Mouse (Mus musculus) neural tube, embryonic 15.5 days (tissue): ENCODE measurements around the gene Pglyrp1. TPM values are rescaled to one million over a fixed set of nuclear protein-coding genes. Genes with fewer than 3 reads are reported as not detected.

Experiments
- ATAC-seq: fragments of 200-750 bp; cut with Nextera tagmentation; 2 replicates; pipeline ENCODE4 v1.8.0; 2017; ENCODE audit warnings: mild to moderate bottlenecking, moderate TSS enrichment, moderate library complexity; ENCODE audit not compliant: low FRiP score
- H3K27ac ChIP-seq: fragments of 300-500 bp; sonication (generic); replicated peaks from 2 replicates; pipeline ENCODE4 v1.5.1; 2015; ENCODE audit warnings: mild to moderate bottlenecking, inconsistent platforms
- H3K27me3 ChIP-seq: fragments of 300-500 bp; sonication (generic); replicated peaks from 2 replicates; pipeline ENCODE4 v1.6.1; 2015; ENCODE audit warnings: inconsistent platforms
- H3K36me3 ChIP-seq: fragments of 300-500 bp; sonication (generic); 2 replicates; pipeline ENCODE4 v1.6.1; 2015; ENCODE audit warnings: inconsistent platforms
- H3K4me1 ChIP-seq: fragments of 300-500 bp; sonication (generic); 2 replicates; pipeline ENCODE4 v1.6.1; 2015; ENCODE audit warnings: inconsistent platforms
- H3K4me2 ChIP-seq: fragments of 300-500 bp; sonication (generic); 2 replicates; pipeline ENCODE4 v1.6.1; 2015; ENCODE audit warnings: inconsistent platforms, mild to moderate bottlenecking, moderate library complexity
- H3K4me3 ChIP-seq: fragments of 300-500 bp; sonication (generic); replicated peaks from 2 replicates; pipeline ENCODE4 v1.5.1; 2015; ENCODE audit warnings: mild to moderate bottlenecking, inconsistent platforms
- H3K9ac ChIP-seq: fragments of 300-500 bp; sonication (generic); replicated peaks from 2 replicates; pipeline ENCODE4 v1.6.1; 2015; ENCODE audit warnings: mild to moderate bottlenecking, inconsistent platforms
- H3K9me3 ChIP-seq: fragments of 300-500 bp; sonication (generic); replicated peaks from 2 replicates; pipeline ENCODE4 v1.6.1; 2016; ENCODE audit warnings: inconsistent platforms
- WGBS: fragments of 180-500 bp; shearing (Covaris S2); methylation state at CpG from one replicate; pipeline ENCODE4 v1.1.7; 2015; ENCODE audit warnings: mixed read lengths; 5-methylcytosine and 5-hydroxymethylcytosine counted together
- polyA plus RNA-seq: library from polyadenylated mRNA; unstranded; fragments of >200 nt; fragmentation: Nextera tagmentation; extraction: Ambion mirVana; gene quantifications from 2 replicates; pipeline ENCODE4 v1.2.1, GENCODE M21; 2015

The Pglyrp1 gene
- polyA plus RNA-seq, 1 experiment from 2014 or later, result 19.2 TPM

DNA sequence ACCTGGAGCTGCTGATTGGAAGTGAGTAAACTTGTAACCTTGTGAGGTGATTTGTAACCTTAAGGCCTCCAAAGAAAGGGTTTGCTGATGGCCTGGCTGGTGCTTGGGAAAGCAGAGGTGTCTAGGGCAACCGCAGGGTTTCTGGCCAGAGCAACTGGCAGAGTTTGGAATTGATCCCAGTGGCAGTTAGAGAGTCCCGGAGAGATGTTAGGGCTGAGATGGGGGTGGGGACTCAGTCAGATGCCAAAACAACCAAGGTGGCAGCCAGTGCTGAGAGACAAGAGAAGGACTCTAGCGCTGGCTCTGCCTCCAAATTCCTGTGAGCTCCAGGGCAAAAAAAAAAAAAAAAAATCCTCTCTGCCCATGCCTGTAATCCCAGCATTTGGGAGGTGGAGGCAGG lies 46.8 kb downstream of the Pglyrp1 start:
- no peak overlapping the region for H3K27ac ChIP-seq
- H3K4me1 ChIP-seq, result peaks cover 22% of the 10 kb centered on the region
- 47% methylated on average over 3 of the region's 3 CpGs for WGBS
- no peak for ATAC-seq
- no peak overlapping the region for H3K9ac ChIP-seq
- no peaks in the 10 kb centered on the region for H3K36me3 ChIP-seq
- H3K27me3 ChIP-seq, result no peaks in the 10 kb centered on the region
- no peaks in the 10 kb centered on the region for H3K9me3 ChIP-seq
- H3K4me2 ChIP-seq, result no peak overlapping the region
- H3K4me3 ChIP-seq, result no peak overlapping the region

DNA sequence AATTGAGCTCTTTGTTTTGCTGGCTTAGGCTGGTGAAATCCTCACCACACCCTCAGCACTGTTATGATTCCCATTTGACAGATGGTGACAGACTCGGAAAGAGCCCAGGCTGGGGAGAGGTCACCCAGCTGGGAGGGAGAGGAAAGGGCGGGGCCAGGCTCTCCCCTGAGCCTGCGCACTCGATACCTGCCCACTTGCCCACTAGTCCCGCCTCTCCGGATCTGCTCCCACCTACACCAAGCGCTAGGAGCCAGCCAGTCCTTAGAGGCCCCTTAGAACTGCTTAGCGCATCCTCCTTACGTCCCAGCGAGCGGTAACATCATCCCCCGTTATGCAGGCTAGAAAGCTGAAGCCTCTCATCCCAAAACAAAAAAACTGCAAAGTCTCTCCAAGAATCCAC lies 49.9 kb downstream of the Pglyrp1 start:
- H3K4me2 ChIP-seq, result peak overlapping the region; percentile 46
- 5% methylated on average over 12 of the region's 12 CpGs for WGBS
- peak overlapping the region; percentile 5; the same call in 1 of the 2 replicates for H3K4me3 ChIP-seq
- H3K9ac ChIP-seq, result 0 out of 2 replicates have a peak overlapping the region, but pooled peaks have one; percentile 28
- ATAC-seq, result no peak
- H3K27ac ChIP-seq, result peak overlapping the region; percentile 69
- no peaks in the 10 kb centered on the region for H3K36me3 ChIP-seq
- H3K9me3 ChIP-seq, result no peaks in the 10 kb centered on the region
- no peaks in the 10 kb centered on the region for H3K27me3 ChIP-seq
- peaks cover 44% of the 10 kb centered on the region for H3K4me1 ChIP-seq

DNA sequence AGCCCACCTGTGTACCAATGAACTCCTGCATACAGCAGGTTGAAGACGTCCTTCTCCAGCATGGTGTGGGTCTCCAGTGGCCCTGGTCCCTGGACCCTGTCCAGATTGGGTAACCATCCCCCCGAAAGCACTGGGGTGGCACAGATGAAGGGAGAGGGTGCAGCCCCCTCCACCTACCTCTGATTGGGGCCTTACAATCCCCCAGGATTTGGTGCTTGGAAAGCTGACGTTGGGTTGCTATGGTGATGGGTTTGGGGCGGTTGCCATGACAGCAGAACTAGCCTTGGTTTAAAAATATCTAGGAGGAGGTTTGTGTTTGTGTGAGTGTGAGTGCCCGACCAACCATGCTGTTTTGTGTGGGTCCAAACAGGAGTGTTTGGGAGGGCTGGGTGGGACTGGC lies 51.7 kb downstream of the Pglyrp1 start:
- no peaks in the 10 kb centered on the region for H3K27me3 ChIP-seq
- H3K36me3 ChIP-seq, result no peaks in the 10 kb centered on the region
- peaks cover 56% of the 10 kb centered on the region for H3K4me1 ChIP-seq
- H3K4me3 ChIP-seq, result no peak overlapping the region
- H3K4me2 ChIP-seq, result peak overlapping the region; percentile 79
- no peak overlapping the region for H3K9ac ChIP-seq
- WGBS, result 13% methylated on average over 5 of the region's 5 CpGs
- H3K27ac ChIP-seq, result peak overlapping the region; percentile 92
- peak; percentile 5; the same call in 1 of the 2 replicates for ATAC-seq
- no peaks in the 10 kb centered on the region for H3K9me3 ChIP-seq

DNA sequence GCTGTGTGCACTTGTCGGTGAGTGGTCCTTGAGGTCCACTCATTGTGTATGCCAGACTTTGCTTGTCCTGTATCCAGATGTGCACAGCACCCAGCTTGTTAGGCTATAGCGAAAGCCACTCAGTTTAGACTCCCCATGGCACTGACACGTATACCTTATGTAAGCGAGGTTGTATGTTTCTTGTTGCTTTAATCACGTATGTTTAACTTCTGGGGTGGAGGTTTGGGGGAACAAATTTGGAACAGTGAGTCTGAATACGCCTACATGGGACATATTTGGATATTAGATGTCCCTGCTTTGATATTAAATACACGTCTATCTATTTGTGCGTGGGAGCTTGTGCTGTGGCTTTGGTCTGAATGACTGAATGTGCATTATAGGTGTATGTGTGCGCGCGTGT lies 52.1 kb downstream of the Pglyrp1 start:
- peak overlapping the region; percentile 79 for H3K4me2 ChIP-seq
- ATAC-seq, result no peak
- no peak overlapping the region for H3K9ac ChIP-seq
- no peaks in the 10 kb centered on the region for H3K36me3 ChIP-seq
- H3K4me1 ChIP-seq, result peaks cover 61% of the 10 kb centered on the region
- H3K27me3 ChIP-seq, result no peaks in the 10 kb centered on the region
- H3K9me3 ChIP-seq, result no peaks in the 10 kb centered on the region
- 47% methylated on average over 11 of the region's 11 CpGs for WGBS
- no peak overlapping the region for H3K4me3 ChIP-seq
- H3K27ac ChIP-seq, result peak overlapping the region; percentile 92

DNA sequence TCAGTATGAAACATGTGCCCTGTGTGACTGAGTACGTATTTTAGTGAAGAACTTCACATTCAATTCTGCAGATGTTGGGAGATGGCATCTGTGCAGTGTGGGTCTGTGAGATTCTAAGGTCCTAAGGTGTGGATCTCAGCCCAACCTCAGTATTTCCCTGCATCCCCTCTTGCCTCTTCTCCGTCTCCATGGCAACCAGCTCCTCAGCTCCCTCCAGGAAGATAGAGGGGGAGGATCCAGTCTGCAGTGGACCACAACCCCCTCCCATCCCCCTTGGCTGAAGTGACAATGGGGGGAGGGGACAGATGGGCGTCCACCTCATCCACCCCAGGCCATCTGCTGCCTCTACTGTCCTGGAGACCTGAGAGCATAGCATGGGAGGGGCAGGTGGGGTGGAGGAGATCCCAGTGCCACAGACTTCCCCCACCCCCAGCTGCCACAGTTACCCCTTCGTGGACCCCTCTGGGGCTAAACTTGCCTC lies 52.6 kb downstream of the Pglyrp1 start:
- Histone ChIP-seq H3K27ac (peak overlapping the region; percentile 92), H3K9me3 (no peaks in the 10 kb centered on the region), H3K4me2 (peak overlapping the region; percentile 79), H3K4me3 (peak overlapping the region; percentile 8; the same call in 1 of the 2 replicates), H3K4me1 (peaks cover 65% of the 10 kb centered on the region), H3K36me3 (no peaks in the 10 kb centered on the region), H3K27me3 (no peaks in the 10 kb centered on the region), H3K9ac (0 out of 2 replicates have a peak overlapping the region, but pooled peaks have one; percentile 8)
- peak; percentile 0; the same call in 1 of the 2 replicates for ATAC-seq
- WGBS, result 13% methylated on average over 4 of the region's 4 CpGs

DNA sequence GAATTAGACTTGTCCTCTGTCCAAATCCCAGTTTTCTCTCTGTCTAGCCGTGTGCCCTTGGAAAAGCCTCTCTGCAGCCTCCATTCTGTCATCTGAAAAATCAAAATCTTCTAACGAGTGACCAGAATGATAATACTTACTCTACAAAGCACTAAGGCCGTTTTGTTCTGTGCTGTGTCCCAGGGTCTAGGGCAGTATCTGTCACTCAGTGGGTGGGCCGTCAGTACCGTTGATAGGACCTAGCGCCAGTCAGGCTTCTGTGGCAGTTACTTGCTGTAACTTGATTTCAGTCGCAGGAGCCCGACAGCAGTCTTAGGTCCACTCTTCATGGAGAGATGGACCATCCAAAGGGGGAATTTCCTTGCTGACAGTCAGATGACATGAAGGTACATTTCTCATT lies 53.2 kb downstream of the Pglyrp1 start:
- WGBS, result 4% methylated on average over 8 of the region's 8 CpGs
- ATAC-seq, result no peak
- Histone ChIP-seq H3K4me3 (no peak overlapping the region), H3K4me1 (peaks cover 70% of the 10 kb centered on the region), H3K27me3 (no peaks in the 10 kb centered on the region), H3K4me2 (peak overlapping the region; percentile 79), H3K9me3 (no peaks in the 10 kb centered on the region), H3K36me3 (no peaks in the 10 kb centered on the region), H3K9ac (no peak overlapping the region; the same call in 1 of the 2 replicates), H3K27ac (peak overlapping the region; percentile 92)

DNA sequence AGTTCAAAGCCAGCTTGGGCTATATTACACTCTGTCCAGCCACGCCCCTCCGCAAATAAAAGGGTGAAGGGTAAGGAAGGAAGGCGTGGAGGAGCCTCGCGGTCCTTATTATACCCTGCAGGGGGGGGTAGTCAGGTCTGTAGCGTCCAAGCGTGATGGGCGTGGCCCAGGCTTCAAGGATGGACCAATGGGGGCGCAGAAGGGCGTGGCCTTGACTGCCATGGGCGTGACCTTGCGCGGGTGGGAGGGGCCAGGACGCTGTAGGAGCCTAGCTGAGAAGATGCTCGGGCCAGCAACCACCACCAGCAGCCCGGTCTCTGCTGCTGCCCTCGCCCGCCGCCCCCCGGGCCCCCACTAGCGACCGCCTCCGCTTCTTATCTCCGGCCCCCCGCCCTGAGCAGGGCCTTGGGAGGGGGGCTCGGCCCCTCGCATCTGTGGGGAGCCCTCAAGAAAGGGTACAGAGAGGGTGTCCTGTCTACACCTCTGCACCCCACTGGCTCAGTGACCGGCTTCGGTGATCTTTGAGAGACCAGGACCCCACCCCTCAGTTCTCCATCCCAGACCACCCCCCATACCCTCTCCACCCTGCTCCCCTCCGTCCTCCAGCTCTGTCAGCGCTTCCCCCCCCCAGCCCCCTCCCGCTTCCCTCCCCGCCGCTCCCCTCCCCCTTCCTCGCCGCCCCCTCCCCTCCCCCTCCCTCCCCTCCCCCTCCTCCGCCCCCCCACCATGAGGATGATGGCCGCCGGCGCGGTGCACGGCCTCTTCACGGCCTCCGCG lies 54.2 kb downstream of the Pglyrp1 start, which contains the start of gene Nova2:
Gene Nova2, plus strand, starts transcription at position 727 of the 777 bp plus-strand sequence.
- ATAC-seq, result peak; percentile 84
- Histone ChIP-seq H3K27me3 (no peaks in the 10 kb centered on the region), H3K27ac (peak within 1 kb of the TSS; percentile 92), H3K4me1 (peaks cover 79% of the 10 kb centered on the region), H3K9me3 (no peaks in the 10 kb centered on the region), H3K36me3 (no peaks in the 10 kb centered on the region), H3K4me3 (peak within 1 kb of the TSS; percentile 88), H3K4me2 (peak within 1 kb of the TSS; percentile 79), H3K9ac (peak within 1 kb of the TSS; percentile 99)
- WGBS, result under 1% methylated on average over 25 of the region's 45 CpGs

DNA sequence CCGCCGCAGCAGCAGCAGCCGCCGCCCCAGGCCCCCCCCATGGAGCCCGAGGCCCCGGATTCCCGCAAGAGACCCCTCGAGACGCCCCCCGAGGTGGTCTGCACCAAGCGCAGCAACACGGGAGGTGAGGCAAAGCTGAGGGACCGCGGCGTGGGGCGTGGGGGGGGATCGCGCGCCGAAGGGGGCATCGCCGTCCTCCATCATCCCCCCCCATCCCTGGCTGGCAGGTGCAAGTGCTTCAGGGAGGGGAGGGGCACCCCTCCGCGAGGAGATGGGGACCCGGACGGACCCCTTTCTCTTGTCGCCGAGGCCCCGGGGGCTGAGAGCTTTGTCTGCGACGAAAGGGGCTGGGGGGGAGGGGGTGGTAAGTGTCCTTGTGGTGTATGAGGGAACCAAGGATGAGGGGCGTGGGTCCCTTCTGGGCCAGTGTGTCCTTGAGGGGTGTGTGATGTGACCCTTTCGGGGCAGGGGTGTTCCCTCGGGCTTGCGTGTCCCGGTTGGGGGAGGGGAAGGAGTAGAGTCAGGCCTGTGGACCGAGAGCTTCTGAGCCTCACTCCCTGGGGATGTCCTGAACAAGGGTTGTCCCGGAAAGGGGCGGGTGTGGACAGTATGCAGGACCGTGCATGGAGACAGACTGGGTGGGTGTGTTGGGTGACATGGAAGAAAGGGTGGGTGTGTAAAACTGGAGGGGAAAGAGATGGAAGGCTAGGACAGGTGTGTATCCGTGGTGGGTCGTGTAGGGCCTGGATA lies 55.1 kb downstream of the Pglyrp1 start:
- WGBS, result 2% methylated on average over 22 of the region's 42 CpGs
- H3K9me3 ChIP-seq, result no peaks in the 10 kb centered on the region
- no peaks in the 10 kb centered on the region for H3K27me3 ChIP-seq
- peak; percentile 23 for ATAC-seq
- peak overlapping the region; percentile 99 for H3K9ac ChIP-seq
- H3K4me1 ChIP-seq, result peaks cover 78% of the 10 kb centered on the region
- peak overlapping the region; percentile 92 for H3K27ac ChIP-seq
- no peaks in the 10 kb centered on the region for H3K36me3 ChIP-seq
- H3K4me3 ChIP-seq, result peak overlapping the region; percentile 88
- peak overlapping the region; percentile 79 for H3K4me2 ChIP-seq

DNA sequence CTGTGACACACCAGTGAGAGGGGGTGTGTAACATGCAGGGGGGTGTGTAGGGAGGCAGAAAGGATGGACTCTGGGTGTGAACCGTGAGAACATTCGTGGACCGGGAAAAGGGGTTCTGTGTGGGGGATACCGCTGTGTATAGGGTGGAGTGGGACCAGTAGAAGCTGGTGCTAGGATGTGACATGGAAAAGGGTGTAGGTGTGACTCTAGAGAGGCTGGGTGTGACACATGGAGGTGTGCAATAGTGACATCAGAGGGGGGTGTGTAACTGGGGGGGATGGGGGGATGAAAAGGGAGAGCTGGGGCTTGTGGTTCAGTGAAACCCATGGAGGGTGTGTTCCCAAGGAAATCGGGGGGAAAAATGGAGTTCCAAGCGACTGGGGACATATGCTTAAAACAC lies 55.8 kb downstream of the Pglyrp1 start:
- Histone ChIP-seq H3K4me3 (peak overlapping the region; percentile 88), H3K27ac (peak overlapping the region; percentile 92), H3K4me2 (peak overlapping the region; percentile 79), H3K9ac (peak overlapping the region; percentile 99), H3K36me3 (no peaks in the 10 kb centered on the region), H3K4me1 (peaks cover 79% of the 10 kb centered on the region), H3K27me3 (no peaks in the 10 kb centered on the region), H3K9me3 (no peaks in the 10 kb centered on the region)
- peak; percentile 2; the same call in 1 of the 2 replicates for ATAC-seq
- WGBS, result 33% methylated on average over 6 of the region's 6 CpGs

DNA sequence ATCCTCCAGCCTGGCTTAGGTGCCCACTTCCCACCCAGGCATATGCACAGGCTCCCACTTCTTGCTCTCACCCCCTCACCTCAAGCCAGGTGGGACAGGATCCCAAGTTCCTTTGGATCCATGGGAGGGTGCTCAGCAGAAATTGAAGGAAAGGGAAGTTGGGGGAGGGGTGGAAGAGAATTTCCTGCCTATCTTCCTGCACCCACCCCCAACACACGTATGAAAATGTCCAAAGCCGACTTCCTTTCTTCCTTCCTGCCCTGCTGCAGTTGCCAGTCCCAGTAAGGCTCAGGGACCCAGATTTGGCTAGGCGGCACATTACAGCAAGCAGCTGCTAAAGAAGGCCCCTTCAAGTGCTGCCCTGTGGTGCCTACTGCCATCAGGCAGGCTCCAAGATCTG lies 56.6 kb downstream of the Pglyrp1 start:
- 41% methylated on average over 3 of the region's 3 CpGs for WGBS
- no peak for ATAC-seq
- H3K27ac ChIP-seq, result peak overlapping the region; percentile 92

More for the DNA sequence above, 56.6 kb downstream of the Pglyrp1 start:
- Histone ChIP-seq H3K9me3 (no peaks in the 10 kb centered on the region), H3K4me1 (peaks cover 79% of the 10 kb centered on the region), H3K36me3 (no peaks in the 10 kb centered on the region), H3K27me3 (no peaks in the 10 kb centered on the region), H3K9ac (peak overlapping the region; percentile 99), H3K4me2 (peak overlapping the region; percentile 79), H3K4me3 (peak overlapping the region; percentile 88)
